Mouse (Mus musculus) spleen, embryonic (tissue): Measurements from ENCODE around the gene Cd36.

Experiments
- CTCF ChIA-PET: fragments of 350-600 bp; sonication (Branson Sonifier 250); formaldehyde crosslinking; loops from one replicate; lab custom pipeline; 2022; lab: Charles Lee

Gene Cd36

DNA sequence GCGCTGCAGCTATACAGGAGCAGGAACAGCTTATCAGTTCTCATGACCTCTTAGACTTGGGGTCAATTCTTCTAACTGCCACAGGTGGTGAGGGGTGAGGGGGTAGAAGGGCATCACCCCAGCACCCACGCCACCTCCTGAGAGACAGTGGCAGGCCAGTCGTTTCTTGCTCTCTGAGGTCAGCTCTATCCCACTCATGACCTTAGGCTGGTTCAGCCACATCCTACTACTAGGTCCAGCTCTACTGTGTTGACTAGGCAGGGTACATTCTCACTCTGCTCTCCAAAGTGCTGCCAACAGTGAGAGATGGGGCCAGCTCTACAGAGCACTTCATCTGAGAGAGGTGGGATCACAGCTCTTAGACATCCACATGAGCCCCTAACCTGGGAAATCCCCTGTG, 30.2 kb downstream of the Cd36 start:
- CTCF ChIA-PET = no interaction called here

DNA sequence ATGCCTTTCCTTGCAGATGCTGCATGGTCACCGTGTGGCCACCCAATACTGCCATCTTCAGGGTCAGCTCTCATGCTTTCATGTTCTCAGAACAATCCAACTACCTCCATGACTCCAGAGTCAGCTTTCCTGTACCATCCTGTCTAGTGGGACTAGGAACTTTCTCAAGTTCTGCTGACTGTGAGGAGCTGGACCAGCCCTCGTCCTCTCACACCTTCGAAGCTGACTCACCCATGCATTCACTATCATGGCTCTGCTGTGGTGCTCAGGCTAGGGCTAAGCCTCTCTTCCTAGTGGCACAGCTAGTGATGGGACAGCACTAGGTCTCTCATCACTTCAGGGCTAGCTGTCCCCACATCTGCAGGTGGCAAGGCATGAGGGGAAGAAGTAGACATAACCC, 30.7 kb downstream of the Cd36 start:
- CTCF ChIA-PET = no interaction called here

DNA sequence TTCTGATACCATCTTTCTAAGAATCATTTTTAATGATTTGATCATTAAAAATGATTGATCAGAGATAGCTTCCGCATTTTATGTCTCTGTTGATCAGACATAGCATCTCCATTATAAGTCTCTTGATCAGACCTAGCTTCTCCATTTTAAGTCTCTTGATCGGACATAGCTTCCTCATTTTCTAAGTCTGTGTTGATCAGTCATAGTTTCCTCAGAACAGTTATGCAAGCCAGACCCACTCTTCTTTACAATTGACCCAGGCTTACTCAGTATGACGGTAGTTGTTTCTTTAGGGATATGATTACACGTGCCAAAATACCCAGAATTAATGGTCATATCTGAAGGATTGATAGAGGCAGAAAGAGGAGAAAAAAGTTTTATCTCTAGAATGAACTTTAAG, 31.3 kb downstream of the Cd36 start:
- CTCF ChIA-PET = no interaction called here

- CTCF ChIA-PET = interaction anchor here (0.6 kb wide), 1 partner anchor 19 kb away, joined by 7 read pairs; no protein-coding TSS in a partner anchor
Observed at GRCm38 (mm10) chr5:17854127-17854923, 34.3 kb downstream of the Cd36 start.

DNA sequence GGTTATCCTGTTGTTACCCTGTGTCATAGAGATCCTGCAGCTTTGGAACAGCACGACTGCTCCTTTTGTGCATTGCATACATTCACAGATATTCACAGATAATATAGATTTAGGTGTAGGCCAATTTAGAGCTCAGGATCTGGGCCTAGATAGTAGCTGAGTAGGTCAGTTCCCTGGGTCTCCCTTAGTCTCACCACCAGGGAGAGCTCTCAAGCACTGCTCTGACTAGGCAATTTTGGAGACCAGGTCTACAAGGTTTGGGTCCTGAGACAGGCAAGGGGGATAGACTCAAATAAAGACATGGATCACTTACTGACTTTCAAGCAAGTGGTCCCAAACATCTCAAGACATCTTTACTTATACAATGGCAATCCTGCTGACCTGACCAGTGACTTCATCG, 38.0 kb downstream of the Cd36 start:
- CTCF ChIA-PET = no interaction called here

- CTCF ChIA-PET = no interaction called here
Observed at GRCm38 (mm10) chr5:17849582-17849981, 39.0 kb downstream of the Cd36 start.

GRCm38 (mm10) chr5:17848733-17849132, 39.9 kb downstream of the Cd36 start:
- CTCF ChIA-PET = no interaction called here

DNA sequence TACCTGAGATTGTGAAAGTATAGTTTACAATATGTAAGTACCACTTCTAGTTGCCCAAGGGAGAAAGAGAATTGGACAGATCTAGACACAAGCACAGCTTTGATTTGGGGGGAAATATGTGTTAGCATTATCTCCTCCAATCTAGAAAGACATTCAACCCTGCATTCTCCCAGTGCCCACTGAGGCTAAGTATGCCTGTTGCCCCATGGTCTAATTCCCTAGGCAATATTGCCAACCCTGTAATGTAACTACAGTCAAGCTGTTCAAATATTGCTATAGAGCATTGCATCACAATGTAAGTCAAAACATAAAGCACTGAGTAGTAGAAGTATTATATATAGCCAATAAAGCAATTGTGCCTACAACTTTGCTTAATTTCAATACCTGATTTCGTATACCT, 40.3 kb downstream of the Cd36 start:
- CTCF ChIA-PET = no interaction called here

DNA sequence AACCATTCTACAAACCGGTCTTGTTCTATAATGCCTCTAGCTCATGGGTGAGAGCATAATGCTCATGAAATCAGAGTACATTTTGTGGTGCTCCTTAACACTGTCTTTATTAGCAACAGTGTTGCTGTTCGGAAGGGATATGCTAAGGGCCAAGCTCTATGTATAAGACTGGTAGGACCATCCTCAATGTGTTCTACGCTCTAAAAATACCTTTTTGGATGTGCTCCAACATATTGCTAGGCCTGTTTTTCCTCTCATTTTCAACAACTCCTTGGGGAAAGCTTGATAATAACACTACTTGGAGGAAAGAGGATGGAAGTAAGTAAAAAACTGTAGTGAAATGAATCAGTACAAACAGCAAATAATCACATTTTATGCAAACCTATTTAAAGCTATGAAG, 44.7 kb downstream of the Cd36 start:
- CTCF ChIA-PET = no interaction called here

GRCm38 (mm10) chr5:17843316-17843715, 45.3 kb downstream of the Cd36 start:
- CTCF ChIA-PET = no interaction called here

DNA sequence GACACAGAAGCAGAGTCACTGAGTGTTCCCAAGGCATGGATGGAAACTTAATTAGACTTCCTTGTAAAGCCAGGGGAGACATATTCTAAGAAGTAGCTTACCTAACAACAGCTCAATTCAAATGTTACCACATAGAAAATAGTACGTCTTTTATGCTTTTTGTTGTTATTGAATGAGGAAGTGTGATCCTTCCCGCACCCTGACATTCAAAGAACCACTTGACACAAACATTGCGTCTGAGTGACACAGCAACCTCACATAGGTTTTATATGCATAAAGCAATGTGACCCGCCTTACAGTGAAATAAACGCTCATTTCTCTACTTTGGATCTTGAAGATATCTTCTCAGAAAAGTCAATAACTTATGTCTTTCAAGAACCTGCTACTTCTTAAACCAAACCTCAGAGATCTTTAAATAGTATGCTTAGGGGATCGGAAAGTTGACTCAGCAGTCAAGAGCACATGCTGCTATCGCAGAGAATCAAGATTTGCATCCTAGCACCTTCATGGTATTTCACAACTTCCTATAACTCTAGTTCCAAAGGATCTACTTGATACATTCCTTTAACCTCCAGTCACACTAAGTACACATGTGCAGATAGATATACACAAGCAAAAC, 46.4 kb downstream of the Cd36 start:
- CTCF ChIA-PET = no interaction called here

DNA sequence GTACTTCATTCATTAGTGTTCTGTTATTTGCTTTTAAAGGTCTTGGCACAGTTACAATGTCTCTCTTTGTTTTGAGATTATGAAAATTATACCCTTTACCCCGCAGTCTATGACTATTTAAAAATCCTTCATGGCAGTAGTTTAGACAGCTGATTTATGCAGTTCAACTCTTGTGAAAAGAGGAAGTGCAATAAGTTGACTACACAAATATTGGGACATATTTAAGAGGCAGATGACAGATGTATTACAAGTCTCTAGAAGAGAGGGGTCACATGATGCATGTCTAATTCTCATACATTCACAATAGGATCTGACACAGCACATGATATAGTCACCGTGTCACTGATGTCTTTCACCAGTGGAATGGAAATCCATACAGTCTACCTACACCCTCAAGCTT, 49.1 kb downstream of the Cd36 start:
- CTCF ChIA-PET = no interaction called here

- CTCF ChIA-PET = no interaction called here
Observed at GRCm38 (mm10) chr5:17836408-17836807, 52.2 kb downstream of the Cd36 start.

DNA sequence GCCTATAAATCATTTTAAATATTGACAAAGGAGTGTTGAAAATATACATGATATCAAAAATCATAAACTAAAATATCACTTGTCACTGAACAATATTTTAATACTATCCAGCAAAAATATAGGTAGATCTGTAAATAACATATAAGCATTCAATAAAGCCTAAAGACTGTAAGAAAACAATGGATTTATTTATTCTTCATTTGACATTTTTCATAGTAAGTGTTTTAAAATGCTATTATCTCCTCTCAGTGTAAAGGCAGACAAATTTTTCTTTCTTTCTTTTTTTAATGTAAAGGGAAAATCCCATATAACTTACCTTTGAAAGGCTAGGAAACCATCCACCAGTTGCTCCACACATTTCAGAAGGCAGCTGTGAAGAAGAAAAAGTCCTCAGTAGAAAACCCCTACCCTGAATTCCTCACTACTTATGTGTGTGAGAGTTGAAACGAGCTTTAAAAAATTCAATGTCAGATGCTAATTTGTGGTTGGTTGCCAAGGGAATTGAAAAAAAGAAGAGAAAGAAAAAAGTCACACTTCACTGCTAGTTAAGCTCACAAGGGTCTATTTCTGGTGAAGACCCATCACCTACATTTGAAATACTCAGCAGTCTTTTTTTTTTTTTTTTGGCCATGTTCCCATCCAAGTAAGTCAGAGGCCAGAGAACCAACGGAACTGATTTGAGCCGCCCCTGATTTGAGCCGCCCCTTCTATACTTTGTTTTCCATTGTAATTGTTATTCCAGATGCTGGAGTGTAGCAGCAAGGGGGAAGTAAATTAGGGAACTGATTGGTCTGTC, 53.1 kb downstream of the Cd36 start:
- CTCF ChIA-PET = no interaction called here

- CTCF ChIA-PET = no interaction called here
Observed at GRCm38 (mm10) chr5:17833797-17834196, 54.8 kb downstream of the Cd36 start.

GRCm38 (mm10) chr5:17830536-17830935, 58.1 kb downstream of the Cd36 start:
- CTCF ChIA-PET = no interaction called here

DNA sequence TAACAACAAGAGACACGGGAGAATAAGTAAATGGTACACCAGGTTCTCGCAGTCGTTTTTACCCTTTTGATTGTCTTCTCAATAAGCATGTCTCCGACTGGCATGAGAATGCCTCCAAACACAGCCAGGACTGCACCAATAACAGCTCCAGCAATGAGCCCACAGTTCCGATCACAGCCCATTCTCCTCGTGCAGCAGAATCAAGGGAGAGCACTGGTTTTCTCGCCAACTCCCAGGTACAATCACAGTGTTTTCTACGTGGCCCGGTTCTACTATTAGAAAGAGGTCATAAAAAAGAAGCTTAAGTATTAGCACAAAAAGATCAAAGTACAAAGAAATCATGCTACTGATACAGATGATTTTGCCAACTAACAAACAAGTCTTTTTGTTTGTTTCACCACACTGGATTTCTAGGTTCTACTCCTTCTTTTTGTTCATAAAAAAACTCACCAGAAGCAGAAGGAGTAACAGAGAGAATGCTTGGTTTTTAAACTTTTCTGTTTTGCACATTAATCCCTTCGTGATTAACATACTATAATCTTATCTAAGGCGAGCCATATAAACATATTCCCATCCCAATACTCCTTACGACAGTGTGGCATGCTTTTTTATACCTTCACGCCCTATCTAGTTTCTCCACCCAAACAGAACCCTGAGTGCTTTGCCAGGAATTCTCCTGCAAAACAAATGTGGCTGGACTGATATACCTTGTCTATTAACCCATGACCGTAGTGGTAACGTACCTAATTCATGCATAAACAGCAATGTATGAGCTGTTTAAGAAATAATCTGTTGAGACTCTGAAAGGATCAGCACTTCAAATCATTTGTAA, 59.7 kb downstream of the Cd36 start:
- CTCF ChIA-PET = no interaction called here

GRCm38 (mm10) chr5:17821395-17821794, 67.2 kb downstream of the Cd36 start:
- CTCF ChIA-PET = no interaction called here

GRCm38 (mm10) chr5:17820239-17820999, 68.2 kb downstream of the Cd36 start:
- CTCF ChIA-PET = interaction anchor here (0.8 kb wide), 1 partner anchor 216 kb away, joined by 3 read pairs; no protein-coding TSS in a partner anchor

GRCm38 (mm10) chr5:17816170-17816569, 72.4 kb downstream of the Cd36 start:
- CTCF ChIA-PET = interaction anchor here (0.6 to 1.7 kb wide), 2 partner anchors 227 to 243 kb away, joined by 5 read pairs; no protein-coding TSS in a partner anchor

GRCm38 (mm10) chr5:17810336-17810735, 78.3 kb downstream of the Cd36 start:
- CTCF ChIA-PET = no interaction called here
